Mouse (Mus musculus) megakaryocyte, embryonic 14.5 days (primary cell): Measurements from ENCODE around the gene Ptger1.

ENCODE experiments used
- FLI1 ChIP-seq: IDR thresholded peaks from 2 replicates; pipeline ENCODE4 v1.6.1; 2012; ENCODE audit warnings: low read length, inconsistent platforms, mixed read lengths
- GATA1 ChIP-seq: IDR thresholded peaks from 3 replicates; pipeline ENCODE4 v1.6.1; 2012; ENCODE audit warnings: mixed read lengths, low read length, inconsistent platforms, borderline replicate concordance

DNA sequence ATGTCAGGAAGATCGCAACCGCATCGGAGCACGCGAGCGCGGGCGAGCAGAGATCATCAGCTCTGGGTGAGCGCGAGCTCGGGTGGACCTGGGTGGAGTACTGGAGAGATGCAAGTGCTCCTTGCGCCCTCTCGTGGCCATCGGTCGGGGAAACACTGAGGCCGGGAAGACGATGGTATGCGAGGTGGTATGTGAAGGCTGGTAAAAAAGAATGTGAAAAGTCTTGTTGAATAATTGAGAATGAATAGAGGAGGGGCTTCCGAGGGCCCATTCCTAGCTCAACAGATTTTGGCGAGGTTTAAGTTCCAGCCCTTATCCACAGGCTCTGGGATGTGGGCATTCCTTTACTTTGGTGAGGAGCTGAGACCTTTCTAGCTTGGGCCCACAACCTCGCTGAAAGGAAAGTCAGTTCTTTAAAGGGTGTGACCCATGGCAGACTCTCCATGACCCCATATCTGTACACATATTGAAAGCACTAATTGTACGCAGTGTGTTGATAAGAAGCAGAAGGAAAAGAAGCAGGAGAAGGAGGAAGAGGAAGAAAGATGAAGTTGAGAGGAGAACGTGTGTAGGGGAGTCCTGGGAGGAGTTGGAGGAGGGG lies 44.0 kb upstream of the Ptger1 start:
- TF ChIP-seq GATA1 (no peak), FLI1 (no peak)
